Mouse (Mus musculus): ENCODE data around the gene Mep1a. TPM values are rescaled to one million over a fixed set of nuclear protein-coding genes. Genes with fewer than 3 reads are reported as not detected.
"Not testable (repeated sequence)": the region's sequence is repeated elsewhere in the genome, so short reads cannot be mapped to it uniquely, and the experiment has no call there.

The Mep1a gene
- polyA plus RNA-seq, 1 experiment from 2014 or later = not detected

- Histone ChIP-seq H3K36me3 (ENCODE audit: insufficient read depth, low read length) (no peaks in the 10 kb centered on the region), H3K9ac (replicated peaks; ENCODE audit: low read depth) (no peak overlapping the region), H3K4me3 (ENCODE audit: low read depth, low read length) (no peak overlapping the region), H3K27me3 (replicated peaks; ENCODE audit: insufficient read depth, low read length) (no peaks in the 10 kb centered on the region), H3K27ac (ENCODE audit: low read length) (no peak overlapping the region), H3K4me2 (replicated peaks; ENCODE audit: low read depth, low read length) (no peak overlapping the region), H3K4me1 (ENCODE audit: insufficient read depth, low read depth, low read length) (no peaks in the 10 kb centered on the region), H3K9me3 (ENCODE audit: low read length) (no peaks in the 10 kb centered on the region)
- no peak for ATAC-seq
- WGBS = 27% methylated on average over 6 of the region's 6 CpGs
- DNase-seq (ENCODE audit: low spot score) = no peak
- no peak for TF ChIP-seq EP300 (IDR thresholded peaks at IDR 0.05)
- no peak for TF ChIP-seq CTCF (IDR thresholded peaks at IDR 0.05)
Observed at GRCm38 (mm10) chr17:43504594-43504934, 2.0 kb upstream of the Mep1a start.

GRCm38 (mm10) chr17:43503861-43504593 lies 1.4 kb upstream of the Mep1a start:
- H3K4me2 ChIP-seq (replicated peaks; ENCODE audit: low read depth, low read length) = no peak overlapping the region
- TF ChIP-seq EP300 (IDR thresholded peaks at IDR 0.05) (no peak), CTCF (IDR thresholded peaks at IDR 0.05) (no peak)
- no peak overlapping the region for H3K4me3 ChIP-seq (ENCODE audit: low read depth, low read length)
- H3K27me3 ChIP-seq (replicated peaks; ENCODE audit: insufficient read depth, low read length) = no peaks in the 10 kb centered on the region
- no peak overlapping the region for H3K9ac ChIP-seq (replicated peaks; ENCODE audit: low read depth)
- no peak for ATAC-seq
- no peaks in the 10 kb centered on the region for H3K36me3 ChIP-seq (ENCODE audit: insufficient read depth, low read length)
- H3K27ac ChIP-seq (ENCODE audit: low read length) = no peak overlapping the region
- WGBS = 28% methylated on average over 4 of the region's 4 CpGs
- H3K9me3 ChIP-seq (ENCODE audit: low read length) = no peaks in the 10 kb centered on the region
- no peak for DNase-seq (ENCODE audit: low spot score)
- no peaks in the 10 kb centered on the region for H3K4me1 ChIP-seq (ENCODE audit: insufficient read depth, low read depth, low read length)

- no peaks in the 10 kb centered on the region for H3K27me3 ChIP-seq (replicated peaks; ENCODE audit: insufficient read depth, low read length)
- 89% methylated on average over 5 of the region's 5 CpGs for WGBS
- H3K4me1 ChIP-seq (ENCODE audit: insufficient read depth, low read depth, low read length) = no peaks in the 10 kb centered on the region
- ATAC-seq (no peak), DNase-seq (ENCODE audit: low spot score) (no peak)
- no peak overlapping the region for H3K27ac ChIP-seq (ENCODE audit: low read length)
- no peaks in the 10 kb centered on the region for H3K36me3 ChIP-seq (ENCODE audit: insufficient read depth, low read length)
- H3K4me2 ChIP-seq (replicated peaks; ENCODE audit: low read depth, low read length) = no peak overlapping the region
- no peak overlapping the region for H3K4me3 ChIP-seq (ENCODE audit: low read depth, low read length)
- no peak overlapping the region for H3K9ac ChIP-seq (replicated peaks; ENCODE audit: low read depth)
- H3K9me3 ChIP-seq (ENCODE audit: low read length) = no peaks in the 10 kb centered on the region
- TF ChIP-seq EP300 (IDR thresholded peaks at IDR 0.05) = no peak
Observed at GRCm38 (mm10) chr17:43501631-43502030, 981 bp downstream of the Mep1a start.

GRCm38 (mm10) chr17:43501223-43501622 lies 1.4 kb downstream of the Mep1a start:
- ATAC-seq (no peak), DNase-seq (ENCODE audit: low spot score) (no peak)
- Histone ChIP-seq H3K4me3 (ENCODE audit: low read depth, low read length) (no peak overlapping the region), H3K27ac (ENCODE audit: low read length) (no peak overlapping the region), H3K9ac (replicated peaks; ENCODE audit: low read depth) (no peak overlapping the region), H3K4me2 (replicated peaks; ENCODE audit: low read depth, low read length) (no peak overlapping the region), H3K9me3 (ENCODE audit: low read length) (no peaks in the 10 kb centered on the region), H3K36me3 (ENCODE audit: insufficient read depth, low read length) (no peaks in the 10 kb centered on the region), H3K4me1 (ENCODE audit: insufficient read depth, low read depth, low read length) (no peaks in the 10 kb centered on the region), H3K27me3 (replicated peaks; ENCODE audit: insufficient read depth, low read length) (no peaks in the 10 kb centered on the region)
- TF ChIP-seq CTCF (IDR thresholded peaks at IDR 0.05) (no peak), EP300 (IDR thresholded peaks at IDR 0.05) (no peak)
- WGBS = 55% methylated on average over 3 of the region's 3 CpGs

GRCm38 (mm10) chr17:43500513-43500912 lies 2.1 kb downstream of the Mep1a start:
- DNase-seq (ENCODE audit: low spot score) (no peak), ATAC-seq (no peak)
- no peak overlapping the region for H3K9ac ChIP-seq (replicated peaks; ENCODE audit: low read depth)
- no peaks in the 10 kb centered on the region for H3K36me3 ChIP-seq (ENCODE audit: insufficient read depth, low read length)
- H3K27ac ChIP-seq (ENCODE audit: low read length) = no peak overlapping the region
- no peaks in the 10 kb centered on the region for H3K9me3 ChIP-seq (ENCODE audit: low read length)
- H3K4me1 ChIP-seq (ENCODE audit: insufficient read depth, low read depth, low read length) = no peaks in the 10 kb centered on the region
- TF ChIP-seq EP300 (IDR thresholded peaks at IDR 0.05) (no peak), CTCF (IDR thresholded peaks at IDR 0.05) (no peak)
- 84% methylated on average over 1 of the region's 1 CpGs for WGBS
- H3K4me2 ChIP-seq (replicated peaks; ENCODE audit: low read depth, low read length) = no peak overlapping the region
- no peaks in the 10 kb centered on the region for H3K27me3 ChIP-seq (replicated peaks; ENCODE audit: insufficient read depth, low read length)
- no peak overlapping the region for H3K4me3 ChIP-seq (ENCODE audit: low read depth, low read length)

- TF ChIP-seq CTCF (IDR thresholded peaks at IDR 0.05) (no peak), EP300 (IDR thresholded peaks at IDR 0.05) (no peak)
- DNase-seq (ENCODE audit: low spot score) (no peak), ATAC-seq (no peak)
- no peak overlapping the region for H3K4me3 ChIP-seq (ENCODE audit: low read depth, low read length)
- no peaks in the 10 kb centered on the region for H3K9me3 ChIP-seq (ENCODE audit: low read length)
- H3K9ac ChIP-seq (replicated peaks; ENCODE audit: low read depth) = no peak overlapping the region
- no peaks in the 10 kb centered on the region for H3K4me1 ChIP-seq (ENCODE audit: insufficient read depth, low read depth, low read length)
- no peak overlapping the region for H3K4me2 ChIP-seq (replicated peaks; ENCODE audit: low read depth, low read length)
- H3K36me3 ChIP-seq (ENCODE audit: insufficient read depth, low read length) = no peaks in the 10 kb centered on the region
- WGBS = 32% methylated on average over 4 of the region's 4 CpGs
- H3K27me3 ChIP-seq (replicated peaks; ENCODE audit: insufficient read depth, low read length) = no peaks in the 10 kb centered on the region
- no peak overlapping the region for H3K27ac ChIP-seq (ENCODE audit: low read length)
Observed at GRCm38 (mm10) chr17:43497521-43497920, 5.1 kb downstream of the Mep1a start.

GRCm38 (mm10) chr17:43495502-43495901 lies 7.1 kb downstream of the Mep1a start:
- ATAC-seq (no peak), DNase-seq (ENCODE audit: low spot score) (no peak)
- Histone ChIP-seq H3K9ac (replicated peaks; ENCODE audit: low read depth) (no peak overlapping the region), H3K36me3 (ENCODE audit: insufficient read depth, low read length) (no peaks in the 10 kb centered on the region), H3K4me3 (ENCODE audit: low read depth, low read length) (no peak overlapping the region), H3K27ac (ENCODE audit: low read length) (no peak overlapping the region), H3K4me1 (ENCODE audit: insufficient read depth, low read depth, low read length) (no peaks in the 10 kb centered on the region), H3K4me2 (replicated peaks; ENCODE audit: low read depth, low read length) (no peak overlapping the region), H3K9me3 (ENCODE audit: low read length) (no peaks in the 10 kb centered on the region), H3K27me3 (replicated peaks; ENCODE audit: insufficient read depth, low read length) (no peaks in the 10 kb centered on the region)
- TF ChIP-seq CTCF (IDR thresholded peaks at IDR 0.05) = no peak
- TF ChIP-seq EP300 (IDR thresholded peaks at IDR 0.05) = no peak
- 84% methylated on average over 5 of the region's 5 CpGs for WGBS

- 91% methylated on average over 5 of the region's 10 CpGs for WGBS
- H3K4me1 ChIP-seq (ENCODE audit: insufficient read depth, low read depth, low read length); H3K4me2 ChIP-seq (replicated peaks; ENCODE audit: low read depth, low read length); DNase-seq (ENCODE audit: low spot score); ATAC-seq; H3K9ac ChIP-seq (replicated peaks; ENCODE audit: low read depth); H3K9me3 ChIP-seq (ENCODE audit: low read length); H3K27ac ChIP-seq (ENCODE audit: low read length); H3K4me3 ChIP-seq (ENCODE audit: low read depth, low read length); H3K27me3 ChIP-seq (replicated peaks; ENCODE audit: insufficient read depth, low read length); H3K36me3 ChIP-seq (ENCODE audit: insufficient read depth, low read length): not testable (repeated sequence)
Observed at GRCm38 (mm10) chr17:43490371-43490770, 12.2 kb downstream of the Mep1a start.
